Mouse (Mus musculus) layer of hippocampus, postnatal 14 days (tissue): ENCODE data around the gene Ankrd63. TPM values are rescaled to one million over a fixed set of nuclear protein-coding genes. Genes with fewer than 3 reads are reported as not detected.
"Not testable (repeated sequence)": the region's sequence is repeated elsewhere in the genome, so short reads cannot be mapped to it uniquely, and the experiment has no call there.

ENCODE experiments used
- DNase-seq, 2 experiments: peaks; one replicate each; pipeline ENCODE4 v3.0.0; 2021 to 2022; ENCODE audit warnings: low spot score in 2 of 2, mixed read lengths in 1 of 2
- total RNA-seq, 2 experiments: library from RNA; stranded (reverse); gene quantifications; 2 replicates each; pipeline ENCODE4 v1.2.3; 2021

Gene Ankrd63
- total RNA-seq, 2 experiments from 2014 or later = 9.4 to 10.0 TPM

DNA sequence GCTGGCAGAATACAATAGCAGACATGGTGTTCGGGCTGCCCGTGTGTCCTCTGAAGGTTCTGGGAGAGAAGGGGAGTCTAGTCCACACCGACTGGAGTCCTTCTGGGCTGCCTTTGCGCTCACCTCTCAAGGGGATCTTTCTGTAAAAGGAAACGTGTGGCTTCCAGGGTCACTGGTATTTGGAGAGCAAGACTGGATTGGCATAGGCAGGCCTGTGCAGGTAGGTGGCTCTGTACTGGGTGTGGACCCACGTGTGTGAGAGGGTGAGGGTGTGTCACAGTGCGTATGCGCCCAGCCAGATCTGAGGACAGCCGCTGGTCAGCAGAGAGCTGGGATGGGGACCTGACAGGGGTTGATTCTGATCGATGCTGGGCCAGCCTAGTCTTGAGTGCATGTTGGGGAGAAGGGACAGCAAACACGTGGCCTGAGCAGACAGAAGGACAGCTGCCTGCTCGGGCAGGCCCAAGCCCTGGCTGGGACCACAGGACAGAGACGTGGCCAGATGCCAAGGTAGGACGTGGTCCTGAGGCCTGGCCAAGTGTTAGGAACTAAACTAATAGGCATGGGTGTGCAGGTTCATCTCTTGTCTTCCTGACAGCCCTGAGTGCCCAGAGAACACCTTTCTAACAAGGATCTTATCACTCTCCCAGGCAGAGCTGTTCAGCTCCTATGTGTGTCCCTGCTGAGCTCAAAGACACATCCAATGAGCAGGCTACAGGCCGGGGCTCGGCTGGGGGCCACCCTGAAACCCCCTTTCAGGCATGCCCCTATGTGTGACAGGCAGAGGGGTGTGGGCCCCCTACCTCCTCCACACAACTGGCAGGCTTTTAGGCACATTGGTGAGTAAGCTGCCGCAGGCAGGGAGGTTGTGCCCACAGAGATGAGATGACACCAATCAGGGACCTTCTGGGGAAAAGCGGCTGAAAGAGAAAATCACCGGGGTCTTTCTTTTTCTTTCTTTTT lies 39.7 kb downstream of the Ankrd63 start:
- DNase-seq = peak; percentile 26 to 34

DNA sequence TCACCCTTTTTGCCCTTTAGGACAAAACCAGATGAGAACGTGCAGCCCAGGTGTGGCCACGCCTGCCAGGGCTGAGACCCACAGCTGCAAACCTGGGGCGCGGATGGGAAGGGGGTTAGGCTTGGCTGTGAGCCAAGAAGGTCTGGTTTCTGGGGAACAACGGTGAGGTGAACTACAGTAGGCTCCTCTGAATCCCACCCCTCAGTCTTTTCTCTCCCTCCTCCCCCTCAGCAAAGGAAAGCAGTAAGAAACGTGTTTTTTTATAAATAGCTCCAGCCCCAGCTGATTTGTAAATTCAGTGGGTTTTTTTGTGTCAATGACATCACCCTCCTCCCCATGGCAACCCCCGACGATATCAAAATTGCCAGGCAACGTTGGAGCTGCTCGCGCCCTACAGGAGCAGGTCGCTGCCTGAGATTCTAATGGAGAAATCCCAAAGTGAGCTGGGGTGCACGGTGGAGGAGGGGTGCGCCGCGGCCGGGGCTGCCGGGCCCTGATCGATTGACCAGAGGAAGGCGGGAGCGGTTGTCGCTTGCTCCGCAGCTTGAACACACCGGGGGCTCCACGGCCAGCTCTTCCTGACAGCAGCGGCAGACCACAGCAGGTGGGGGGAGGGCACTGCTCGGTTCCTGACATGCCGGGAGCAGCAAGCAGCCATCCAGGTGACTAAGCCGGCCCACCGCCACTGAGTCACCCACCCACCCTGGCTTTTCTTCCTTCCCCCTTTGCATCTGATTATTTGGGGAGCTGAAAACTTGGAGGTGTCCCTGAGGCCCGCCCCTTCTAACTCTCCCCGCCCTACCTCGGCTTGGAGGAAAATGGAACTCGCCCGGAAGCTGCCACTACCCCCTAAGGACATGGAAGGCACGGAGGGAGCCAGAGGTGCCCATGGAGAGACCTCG lies 40.6 kb downstream of the Ankrd63 start, which contains the start of gene Pak6:
Gene Pak6 (plus strand): TSS at position 402 of the 902 bp plus-strand sequence.
- peak; percentile 64 to 75 for DNase-seq

DNA sequence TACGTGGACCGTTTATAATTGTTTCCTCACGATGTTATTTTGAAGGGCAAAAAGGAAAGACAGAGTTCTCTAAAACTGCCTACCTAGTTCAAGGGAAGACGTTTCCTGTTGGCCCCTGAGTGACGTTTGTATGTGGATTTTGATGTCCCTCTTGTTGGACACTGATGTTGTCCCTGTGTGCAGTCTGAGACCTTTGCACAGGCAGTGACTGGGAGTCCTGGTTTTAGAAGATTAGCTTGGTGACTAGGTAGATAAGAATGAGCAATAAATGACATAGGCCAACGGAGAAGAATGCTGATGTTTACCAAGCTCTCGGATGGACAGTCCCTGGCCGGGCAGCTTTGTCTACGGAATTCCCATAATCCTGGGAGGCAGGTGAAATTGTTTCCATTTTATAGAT lies 41.9 kb downstream of the Ankrd63 start:
- no peak for DNase-seq

DNA sequence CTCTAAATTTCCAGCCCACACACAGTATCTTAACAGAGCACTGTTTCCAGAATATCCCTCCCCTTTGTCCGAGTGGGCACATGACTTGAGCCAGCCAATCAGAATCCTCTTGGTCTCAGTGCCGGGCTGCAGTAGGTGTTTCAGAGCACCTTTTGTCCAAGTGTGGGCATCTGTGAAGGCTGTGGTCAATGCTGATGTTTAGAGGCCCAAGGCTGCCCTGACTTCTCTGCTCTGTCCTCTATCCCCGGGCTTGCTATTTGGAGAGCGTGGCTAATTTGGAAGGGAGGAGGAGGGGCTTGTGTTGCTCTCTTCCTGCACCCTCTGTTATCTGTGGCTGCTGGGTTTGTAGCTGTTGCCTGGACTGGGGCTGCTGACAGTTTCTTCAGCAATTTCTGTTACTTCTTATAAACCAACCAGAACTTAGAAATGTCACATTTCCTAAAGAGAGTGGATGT lies 43.7 kb downstream of the Ankrd63 start:
- DNase-seq = peak; percentile 26 to 43

DNA sequence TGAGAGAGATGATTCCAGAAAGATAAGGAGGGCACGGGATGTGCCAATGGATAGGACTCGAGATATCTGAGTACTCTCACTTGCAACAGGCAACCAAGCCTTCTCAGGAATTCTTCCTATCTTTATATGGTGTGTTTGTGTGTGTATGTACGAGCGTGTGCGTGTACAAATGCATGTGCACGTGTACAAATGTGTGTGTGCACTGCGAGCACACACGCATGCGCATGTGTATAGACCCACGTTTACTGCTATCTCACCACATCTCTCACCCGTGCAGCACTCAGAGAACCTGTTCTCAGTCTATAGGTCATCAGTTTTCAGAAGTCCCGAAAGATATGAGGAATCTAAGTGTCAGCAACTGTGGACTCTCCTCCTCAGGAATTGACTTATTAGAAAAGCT lies 44.3 kb downstream of the Ankrd63 start:
- DNase-seq = no peak

DNA sequence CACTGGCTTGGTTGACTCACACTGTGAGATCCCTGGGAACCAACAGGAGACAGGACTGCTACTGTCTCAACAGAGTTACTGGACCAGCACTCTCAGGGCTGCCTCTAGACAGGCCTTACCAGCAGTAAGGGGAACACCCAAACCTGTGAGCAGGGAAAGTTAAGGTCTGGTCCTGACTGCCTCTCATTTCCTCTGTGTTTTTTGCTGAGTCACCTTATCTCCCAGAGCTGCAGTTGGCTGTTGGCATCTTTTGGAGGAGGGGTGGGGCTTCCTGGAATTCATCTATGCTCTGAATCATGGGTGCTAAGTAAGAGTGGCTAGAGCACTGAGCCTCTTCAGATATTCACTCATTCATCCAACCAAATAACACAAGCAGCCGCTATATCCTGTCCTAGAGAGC lies 44.7 kb downstream of the Ankrd63 start:
- peak in 1 of 2 experiments; percentile 36 for DNase-seq

DNA sequence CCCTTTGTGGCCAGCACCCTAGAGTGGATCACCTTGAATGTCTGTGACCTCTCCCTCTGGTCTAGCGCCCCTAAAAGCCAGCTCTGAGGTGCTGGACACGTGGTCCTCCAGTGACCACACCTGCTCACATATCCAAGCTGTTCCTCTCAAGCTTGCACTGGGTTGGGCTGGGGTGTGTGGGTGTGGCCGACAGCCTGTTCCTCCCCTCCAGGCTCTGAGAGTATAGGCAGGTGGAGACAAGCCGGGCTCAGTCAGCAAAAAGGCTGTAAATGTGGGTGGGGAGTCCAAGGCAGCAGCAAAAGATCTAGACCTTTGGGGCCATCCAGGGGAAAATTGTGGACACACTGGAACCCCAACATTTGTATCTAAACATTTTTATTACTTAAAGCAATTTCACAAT lies 45.3 kb downstream of the Ankrd63 start:
- no peak for DNase-seq

DNA sequence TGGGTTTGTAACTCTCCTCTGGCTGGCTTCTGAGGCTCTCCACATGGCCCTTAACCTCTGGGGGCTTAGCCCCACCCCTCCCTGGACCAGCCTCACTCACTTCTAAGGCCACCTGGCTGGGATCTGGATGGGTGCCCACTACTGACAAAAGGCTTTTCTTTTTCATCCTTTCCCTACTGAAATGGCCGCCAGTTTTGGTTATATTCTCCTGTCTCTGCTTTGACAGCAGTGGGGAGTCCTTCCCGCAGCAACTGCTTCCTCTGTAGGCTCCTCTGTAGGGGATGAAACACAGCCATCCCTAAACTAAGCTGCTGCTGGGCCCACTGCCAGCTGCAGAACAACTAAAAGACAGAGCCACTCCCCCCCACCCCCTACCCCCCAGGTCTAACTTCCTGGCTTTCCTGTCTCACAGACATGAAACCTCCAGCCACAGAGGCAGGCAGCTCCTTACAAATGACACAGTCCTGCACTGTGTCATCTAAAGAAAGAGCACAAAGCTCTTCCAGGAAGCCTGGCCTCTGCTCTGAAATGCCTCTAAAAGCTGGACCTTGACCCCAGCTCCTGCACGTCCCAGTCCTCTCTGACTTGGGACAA lies 47.0 kb downstream of the Ankrd63 start:
- DNase-seq = no peak

DNA sequence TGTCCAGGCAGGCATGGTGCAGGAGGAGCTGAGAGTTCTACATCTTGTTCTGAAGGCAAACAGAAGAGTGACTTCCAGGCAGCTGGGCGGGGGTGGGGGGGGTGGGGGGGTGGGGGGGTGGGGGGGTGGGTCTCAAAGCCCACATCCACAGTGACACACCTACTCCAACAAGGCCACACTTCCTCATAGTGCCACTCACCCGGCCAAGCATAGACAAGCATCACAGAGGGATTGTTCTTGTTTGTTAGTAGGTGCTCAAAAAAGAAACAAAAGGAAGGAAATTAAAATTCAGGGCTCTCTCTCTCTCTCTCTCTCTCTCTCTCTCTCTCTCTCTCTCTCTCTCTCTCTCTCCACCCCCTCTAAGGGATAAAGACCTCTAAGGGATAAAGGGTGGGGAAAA lies 53.1 kb downstream of the Ankrd63 start:
- not testable (repeated sequence) for DNase-seq

Other genes with a start within 250 kb of the Ankrd63 start
- gene Srp14, start 224.3 kb downstream of the Ankrd63 start, total RNA-seq = 100 to 1,000 TPM; 169 to 184 TPM
- 1 to 10 TPM; 5.2 to 6.7 TPM for gene Bmf, start 154.3 kb downstream of the Ankrd63 start, total RNA-seq
- 1 to 10 TPM; 2.7 to 2.9 TPM for gene Bub1b, start 105.8 kb downstream of the Ankrd63 start, total RNA-seq
- gene Pak6, start 40.7 kb downstream of the Ankrd63 start, total RNA-seq = 10 to 100 TPM; 67.8 to 75.1 TPM
- gene Plcb2, start 24.5 kb upstream of the Ankrd63 start, total RNA-seq = 1 to 10 TPM; 2.1 to 2.7 TPM
- gene Inafm2, start 41.8 kb upstream of the Ankrd63 start, total RNA-seq = 10 to 100 TPM; 38.8 to 39.7 TPM
- gene Ccdc9b, start 58.7 kb upstream of the Ankrd63 start, total RNA-seq = 1 to 10 TPM; 3.5 to 4.2 TPM
- gene Phgr1, start 68.8 kb upstream of the Ankrd63 start, total RNA-seq = not detected
- gene Disp2, start 75.8 kb upstream of the Ankrd63 start, total RNA-seq = 100 to 1,000 TPM; 218 to 234 TPM
- gene Knstrn, start 110.0 kb upstream of the Ankrd63 start, total RNA-seq = 1 to 10 TPM; 2.4 to 3.2 TPM
- gene Ivd, start 158.0 kb upstream of the Ankrd63 start, total RNA-seq = 100 to 1,000 TPM in 1 of 2 experiments, 10 to 100 TPM in 1; 97.2 to 126 TPM
- gene Bahd1, start 196.4 kb upstream of the Ankrd63 start, total RNA-seq = 10 to 100 TPM; 36.6 to 36.7 TPM
- 1 to 10 TPM; 2.5 to 3.2 TPM for gene Chst14, start 222.5 kb upstream of the Ankrd63 start, total RNA-seq